Mouse (Mus musculus): Measurements from ENCODE around the gene Mtnr1b. TPM values are rescaled to one million over a fixed set of nuclear protein-coding genes. Genes with fewer than 3 reads are reported as not detected.

Gene Mtnr1b
- polyA plus RNA-seq, 1 experiment from 2014 or later: not detected

DNA sequence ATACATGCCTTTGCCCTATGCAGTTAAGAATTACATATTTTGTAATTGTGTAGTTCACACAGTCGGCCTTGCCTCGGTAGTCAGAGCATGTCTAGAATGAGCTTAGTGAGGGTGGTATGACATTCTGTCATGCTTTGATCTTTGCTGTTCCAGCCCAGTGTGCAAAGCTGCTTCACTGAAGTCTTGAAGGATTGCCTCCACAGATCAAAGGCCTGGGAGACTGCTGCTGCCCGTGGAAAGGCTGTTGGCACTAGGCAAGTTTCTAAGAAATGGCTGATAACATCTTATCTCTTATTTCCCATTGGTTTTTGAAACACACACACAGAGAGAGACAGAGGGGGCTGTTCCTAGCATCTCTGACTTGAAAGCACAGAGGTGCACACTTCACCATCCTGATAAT, 88.2 kb downstream of the Mtnr1b start:
- H3K4me3 ChIP-seq (ENCODE audit: low read depth, low read length): no peak overlapping the region
- H3K27me3 ChIP-seq (ENCODE audit: control insufficient read depth, insufficient read depth, low read length): no peaks in the 10 kb centered on the region
- 53% methylated on average over 3 of the region's 3 CpGs for WGBS
- no peaks in the 10 kb centered on the region for H3K4me1 ChIP-seq (ENCODE audit: control insufficient read depth, insufficient read depth, low read length)
- H3K36me3 ChIP-seq (ENCODE audit: control insufficient read depth, insufficient read depth, low read length): no peaks in the 10 kb centered on the region
- peak; percentile 12 for DNase-seq (ENCODE audit: low spot score)
- no peaks in the 10 kb centered on the region for H3K9me3 ChIP-seq (ENCODE audit: control insufficient read depth, low read length)
- no peak for ATAC-seq (ENCODE audit: insufficient number of reproducible peaks, low FRiP score, low TSS enrichment, low read depth)
- H3K9ac ChIP-seq (ENCODE audit: low read length): no peak overlapping the region
- H3K27ac ChIP-seq (replicated peaks; ENCODE audit: low read depth, low read length): no peak overlapping the region
- H3K4me2 ChIP-seq (ENCODE audit: low read depth, severe bottlenecking): no peak overlapping the region

DNA sequence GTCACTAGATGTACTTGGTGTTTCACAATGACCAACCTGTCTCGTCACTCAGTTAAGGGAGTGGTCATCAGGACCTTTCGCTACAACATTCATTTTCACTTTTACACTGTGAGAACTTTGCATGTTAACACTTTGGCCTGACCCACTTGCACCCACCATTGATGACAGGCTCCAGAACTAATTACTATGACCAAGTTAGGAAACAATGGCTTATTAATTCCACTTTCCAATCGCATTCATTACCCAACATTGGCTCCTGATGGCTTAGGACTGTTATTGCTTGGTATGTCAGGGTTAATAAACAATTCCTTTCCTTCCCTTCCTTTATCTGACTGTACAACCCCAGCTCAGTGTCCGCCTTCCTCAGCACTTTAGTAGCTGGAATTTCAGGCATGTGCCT, 92.4 kb downstream of the Mtnr1b start:
- ATAC-seq (ENCODE audit: insufficient number of reproducible peaks, low FRiP score, low TSS enrichment, low read depth) (no peak), DNase-seq (ENCODE audit: low spot score) (no peak)
- no peak overlapping the region for H3K4me2 ChIP-seq (ENCODE audit: low read depth, severe bottlenecking)
- H3K27me3 ChIP-seq (ENCODE audit: control insufficient read depth, insufficient read depth, low read length): no peaks in the 10 kb centered on the region
- H3K4me1 ChIP-seq (ENCODE audit: control insufficient read depth, insufficient read depth, low read length): no peaks in the 10 kb centered on the region
- H3K9ac ChIP-seq (ENCODE audit: low read length): no peak overlapping the region
- H3K9me3 ChIP-seq (ENCODE audit: control insufficient read depth, low read length): no peaks in the 10 kb centered on the region
- no peaks in the 10 kb centered on the region for H3K36me3 ChIP-seq (ENCODE audit: control insufficient read depth, insufficient read depth, low read length)
- H3K27ac ChIP-seq (replicated peaks; ENCODE audit: low read depth, low read length): no peak overlapping the region
- H3K4me3 ChIP-seq (ENCODE audit: low read depth, low read length): no peak overlapping the region
- 82% methylated on average over 4 of the region's 4 CpGs for WGBS

GRCm38 (mm10) chr9:15774911-15775310, 99.4 kb downstream of the Mtnr1b start:
- Histone ChIP-seq H3K27ac (replicated peaks; ENCODE audit: low read depth, low read length) (peak overlapping the region; percentile 61; the same call in 1 of the 2 replicates), H3K9ac (ENCODE audit: low read length) (no peak overlapping the region), H3K4me3 (ENCODE audit: low read depth, low read length) (no peak overlapping the region), H3K4me1 (ENCODE audit: control insufficient read depth, insufficient read depth, low read length) (peaks cover 5% of the 10 kb centered on the region; the same call in 1 of the 2 replicates), H3K36me3 (ENCODE audit: control insufficient read depth, insufficient read depth, low read length) (no peaks in the 10 kb centered on the region), H3K27me3 (ENCODE audit: control insufficient read depth, insufficient read depth, low read length) (no peaks in the 10 kb centered on the region), H3K9me3 (ENCODE audit: control insufficient read depth, low read length) (no peaks in the 10 kb centered on the region), H3K4me2 (ENCODE audit: low read depth, severe bottlenecking) (no peak overlapping the region)
- DNase-seq (ENCODE audit: low spot score) (no peak), ATAC-seq (ENCODE audit: insufficient number of reproducible peaks, low FRiP score, low TSS enrichment, low read depth) (peak; percentile 63)
- WGBS: 40% methylated on average over 1 of the region's 1 CpGs

Other genes with a start within 250 kb of the Mtnr1b start
- gene Deup1, start 246.6 kb downstream of the Mtnr1b start, polyA plus RNA-seq (2014; fragmentation: Nextera tagmentation; extraction: Ambion mirVana): 0.21 TPM in 1 of 2 replicates, not detected in the other
- 22.3 and 23.2 TPM in 2 replicates for gene Slc36a4, start 164.8 kb downstream of the Mtnr1b start, polyA plus RNA-seq (2014; fragmentation: Nextera tagmentation; extraction: Ambion mirVana)

Measured in limb, embryonic 11.5 days (tissue).